Mouse (Mus musculus): ENCODE measurements around the gene Copa. TPM values are rescaled to one million over a fixed set of nuclear protein-coding genes. Genes with fewer than 3 reads are reported as not detected.
A peak's percentile ranks its signal among the peaks of the same experiment; 100 is the strongest.

The Copa gene
- total and polyA plus RNA-seq, 3 experiments, result 81.2 to 118 (median 92.3) TPM

DNA sequence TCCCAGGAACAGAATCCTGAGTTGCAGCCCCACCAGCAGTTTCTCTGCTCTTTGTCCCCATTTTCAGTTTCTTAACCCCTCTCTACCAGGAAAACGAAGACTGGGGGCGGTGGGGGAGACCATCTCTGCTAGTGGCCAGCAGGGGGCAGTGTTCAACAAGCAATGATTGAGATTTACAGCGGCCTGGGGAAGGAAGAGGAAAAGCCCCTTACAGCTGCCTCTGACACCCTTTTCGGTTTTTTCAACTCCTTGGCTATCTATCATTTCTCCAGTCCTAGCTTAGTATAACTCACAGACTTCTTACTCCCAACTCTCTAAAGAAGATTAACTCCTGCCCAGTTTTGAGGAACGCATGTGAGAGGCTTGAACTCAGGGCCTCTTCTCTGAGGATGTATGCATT, 35.4 kb upstream of the Copa start:
- Histone ChIP-seq H3K4me1 (ENCODE audit: control insufficient read depth in 1 of 2, insufficient read depth in 2 of 2, low read length in 2 of 2) (0 out of 4 replicates have a peak, but pooled peaks cover 0 to 7% of the 10 kb centered on the region in 2 experiments), H3K27ac (ENCODE audit: control insufficient read depth, low read depth, low read length) (peak overlapping the region; percentile 38), H3K4me3 (ENCODE audit: control insufficient read depth in 1 of 2, insufficient read depth in 1 of 2, low read depth in 2 of 2, low read length in 2 of 2) (peak overlapping the region; percentile 30 to 43; a peak in 2 of 4 replicates), H3K9me3 (replicated peaks; ENCODE audit: insufficient read depth, low read length) (no peaks in the 10 kb centered on the region), H3K79me2 (ENCODE audit: control insufficient read depth, insufficient read depth, low read length, poor library complexity) (no peaks in the 10 kb centered on the region), H3K27me3 (ENCODE audit: control insufficient read depth in 1 of 2, insufficient read depth in 2 of 2, low read length in 2 of 2) (no peaks in the 10 kb centered on the region), H3K36me3 (ENCODE audit: control insufficient read depth in 1 of 2, insufficient read depth in 2 of 2, low read length in 2 of 2) (no peaks in the 10 kb centered on the region; a peak in 1 of 4 replicates), H3K9ac (ENCODE audit: control insufficient read depth, low read depth, low read length, poor library complexity, severe bottlenecking) (peak overlapping the region; percentile 4; the same call in 1 of the 2 replicates)
- peak; percentile 91 for DNase-seq (ENCODE audit: low read depth, low spot score)
- no peak for TF ChIP-seq UBTF (IDR thresholded peaks at IDR 0.05; ENCODE audit: borderline replicate concordance, insufficient read depth, low read depth, low read length)
- no peak for TF ChIP-seq MYB (IDR thresholded peaks at IDR 0.05; ENCODE audit: low read depth, low read length)
- no peak for TF ChIP-seq CHD1 (IDR thresholded peaks at IDR 0.05; ENCODE audit: low read depth, low read length)
- no peak for TF ChIP-seq TAL1 (IDR thresholded peaks at IDR 0.05; ENCODE audit: low read length)
- TF ChIP-seq HCFC1 (IDR thresholded peaks at IDR 0.05; ENCODE audit: low read depth, low read length), result no peak
- no peak for TF ChIP-seq ZKSCAN1 (IDR thresholded peaks at IDR 0.05; ENCODE audit: low read depth, low read length)
- peak; percentile 51; the same call in 1 of the 2 replicates for TF ChIP-seq MAZ (IDR thresholded peaks at IDR 0.05; ENCODE audit: low read depth, low read length)
- no peak for TF ChIP-seq MAX (IDR thresholded peaks at IDR 0.05; ENCODE audit: low read length)
- 0 out of 4 replicates have a peak, but pooled peaks of 1 of the 2 experiments have one; percentile 6 for TF ChIP-seq EP300 (IDR thresholded peaks at IDR 0.05; ENCODE audit: low read depth in 1 of 2, low read length in 2 of 2)
- TF ChIP-seq USF1 (IDR thresholded peaks at IDR 0.05; ENCODE audit: low read depth, low read length), result no peak
- no peak for TF ChIP-seq GABPA (IDR thresholded peaks at IDR 0.05; ENCODE audit: low read depth, low read length)
- TF ChIP-seq MEF2A (IDR thresholded peaks at IDR 0.05; ENCODE audit: extremely low read depth, insufficient replicate concordance, low read depth, low read length, poor library complexity, severe bottlenecking), result no peak
- TF ChIP-seq E2F4 (IDR thresholded peaks at IDR 0.05; ENCODE audit: borderline replicate concordance, low read depth, low read length), result no peak
- no peak for TF ChIP-seq POLR2AphosphoS5 (IDR thresholded peaks at IDR 0.05; ENCODE audit: borderline replicate concordance, low read depth, low read length)
- peak; percentile 77 for TF ChIP-seq ZC3H11A (IDR thresholded peaks at IDR 0.05; ENCODE audit: low read depth, low read length)
- peak; percentile 53 for TF ChIP-seq ZNF384 (IDR thresholded peaks at IDR 0.05; ENCODE audit: low read depth, low read length)
- TF ChIP-seq GATA1 (IDR thresholded peaks at IDR 0.05; ENCODE audit: low read depth, low read length), result no peak
- no peak for TF ChIP-seq ZMIZ1 (IDR thresholded peaks at IDR 0.05; ENCODE audit: low read depth, low read length)
- TF ChIP-seq RAD21 (IDR thresholded peaks at IDR 0.05; ENCODE audit: low read depth, low read length), result peak; percentile 82
- TF ChIP-seq USF2 (IDR thresholded peaks at IDR 0.05; ENCODE audit: borderline replicate concordance in 1 of 2, insufficient read depth in 1 of 2, low read depth in 1 of 2, low read length in 2 of 2), result no peak
- TF ChIP-seq SMC3 (IDR thresholded peaks at IDR 0.05; ENCODE audit: low read depth, low read length), result peak; percentile 69
- TF ChIP-seq CHD2 (IDR thresholded peaks at IDR 0.05; ENCODE audit: low read length), result no peak
- TF ChIP-seq TCF12 (IDR thresholded peaks at IDR 0.05; ENCODE audit: low read depth, low read length), result peak; percentile 13; the same call in 1 of the 2 replicates
- peak; percentile 40 to 90 (median 77) for TF ChIP-seq CTCF (IDR thresholded peaks at IDR 0.05 in 2 of 3, conservative IDR thresholded peaks at IDR 0.05 in 1 of 3; ENCODE audit: control insufficient read depth in 1 of 3, insufficient read depth in 1 of 3, low read depth in 2 of 3, low read length in 3 of 3, poor library complexity in 1 of 3, severe bottlenecking in 1 of 3)
- no peak for TF ChIP-seq RCOR1 (IDR thresholded peaks at IDR 0.05; ENCODE audit: low read depth, low read length)
- TF ChIP-seq JUND (IDR thresholded peaks at IDR 0.05; ENCODE audit: low read depth, low read length), result no peak
- TF ChIP-seq POLR2A (IDR thresholded peaks at IDR 0.05; ENCODE audit: control insufficient read depth in 1 of 2, insufficient read depth in 1 of 2, low read depth in 1 of 2, low read length in 2 of 2, poor library complexity in 1 of 2), result no peak
- no peak for TF ChIP-seq NELFE (IDR thresholded peaks at IDR 0.05; ENCODE audit: low read depth, low read length)
- TF ChIP-seq MXI1 (IDR thresholded peaks at IDR 0.05; ENCODE audit: low read depth, low read length), result no peak
- TF ChIP-seq SIN3A (IDR thresholded peaks at IDR 0.05; ENCODE audit: low read length), result peak; percentile 60; the same call in 1 of the 2 replicates
